ENCODE assay signal across 9 mouse cellular contexts in the genomic region with DNA sequence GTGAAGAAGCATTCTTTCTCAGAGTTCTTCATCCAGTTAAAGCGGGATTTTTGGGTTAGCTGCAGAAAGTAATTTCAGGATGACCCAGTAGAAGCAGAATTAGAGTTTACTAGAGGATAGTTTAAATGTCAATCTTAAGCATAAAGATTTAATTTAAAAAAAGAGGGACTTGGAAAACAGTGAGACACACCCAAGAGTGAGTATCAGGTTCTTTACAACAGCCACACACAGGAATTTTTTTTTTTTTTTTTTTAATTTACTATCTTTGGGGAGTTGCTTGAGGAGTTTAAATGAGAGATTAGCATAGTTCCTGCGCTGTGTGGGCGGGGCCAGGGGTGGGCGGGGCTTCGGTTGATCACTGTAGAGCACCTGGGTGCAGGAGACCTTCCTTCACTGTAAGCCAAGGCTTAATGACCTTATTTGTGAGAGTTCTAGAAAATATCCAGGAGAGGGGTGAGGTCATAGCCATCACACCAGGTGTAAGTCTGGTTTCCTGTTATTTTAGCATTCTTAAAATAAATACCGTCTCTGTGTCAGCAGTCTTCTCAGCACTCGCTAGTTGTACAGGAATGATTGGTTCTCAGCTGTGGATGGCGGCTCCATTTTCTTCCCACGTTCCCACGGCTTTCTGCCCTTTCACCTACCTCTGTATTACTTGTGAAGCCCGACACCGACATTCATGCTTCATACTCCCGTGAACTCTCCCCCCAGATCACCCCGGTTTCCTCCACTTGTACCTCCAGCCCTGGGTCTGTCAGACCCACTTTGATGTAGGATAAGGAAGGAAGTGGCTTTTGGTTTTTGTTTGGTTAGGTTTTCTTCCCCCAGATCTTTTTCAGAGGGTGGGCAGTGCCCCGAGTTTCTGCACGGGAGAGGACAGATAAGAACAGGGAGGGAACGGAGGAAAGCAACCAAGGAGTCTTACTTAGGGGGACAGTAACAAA. TPM values are rescaled to one million over a fixed set of nuclear protein-coding genes. Genes with fewer than 3 reads are reported as not detected.
DNase-seq lines count a peak whose midpoint lies in the region; ATAC-seq lines count a peak whose summit lies in the region.
"Had no signal": no experiment of that assay in that cellular context is flagged by ENCODE, and none has a peak within 500 bp of the region (broad histone marks: within the 10 kb centered on the region; RNA-seq: fewer than 3 reads in every experiment).

No protein-coding gene starts in this region.

- WGBS in forebrain, embryonic 10.5 days = 37% methylated on average over 17 of the region's 17 CpGs
- 44% methylated on average over 17 of the region's 17 CpGs for WGBS in forebrain, embryonic 13.5 days
- 5% methylated on average over 17 of the region's 17 CpGs for WGBS in liver, embryonic 12.5 days (ENCODE audit: insufficient replicate concordance)

- no peak overlapping the region for H3K4me2 ChIP-seq in forebrain, embryonic 13.5 days
- H3K4me2 ChIP-seq in liver, embryonic 12.5 days = peak overlapping the region; percentile 79

- H3K36me3 ChIP-seq in forebrain, embryonic 10.5 days (replicated peaks) = no peaks in the 10 kb centered on the region
- no peaks in the 10 kb centered on the region for H3K36me3 ChIP-seq in forebrain, embryonic 13.5 days (ENCODE audit: poor library complexity, severe bottlenecking)
- no peaks in the 10 kb centered on the region for H3K36me3 ChIP-seq in liver, embryonic 12.5 days

- peaks cover 15% of the 10 kb centered on the region for H3K4me1 ChIP-seq in forebrain, embryonic 10.5 days
- H3K4me1 ChIP-seq in forebrain, embryonic 13.5 days = no peaks in the 10 kb centered on the region
- H3K4me1 ChIP-seq in liver, embryonic 12.5 days = peaks cover 20% of the 10 kb centered on the region

- H3K4me3 ChIP-seq in forebrain, embryonic 10.5 days = 0 out of 2 replicates have a peak overlapping the region, but pooled peaks have one; percentile 5
- H3K4me3 ChIP-seq in forebrain, embryonic 13.5 days = no peak overlapping the region
- peak overlapping the region; percentile 54 for H3K4me3 ChIP-seq in liver, embryonic 12.5 days

- H3K27me3 ChIP-seq in forebrain, embryonic 10.5 days (ENCODE audit: poor library complexity, severe bottlenecking) = peaks cover 8% of the 10 kb centered on the region; the same call in 1 of the 2 replicates
- peaks cover 6% of the 10 kb centered on the region; the same call in 1 of the 2 replicates for H3K27me3 ChIP-seq in forebrain, embryonic 13.5 days
- H3K27me3 ChIP-seq in liver, embryonic 12.5 days (replicated peaks) = 0 out of 2 replicates have a peak, but pooled peaks cover 12% of the 10 kb centered on the region

- DNase-seq in forebrain, embryonic 10.5 days (ENCODE audit: extremely low spot score, low spot score) = no peak
- DNase-seq in spleen, postnatal 36 days (ENCODE audit: low spot score in 2 of 2) = peak; percentile 23 to 27
- DNase-seq in spleen, postnatal 4 days (ENCODE audit: low spot score in 2 of 2) = no peak
- DNase-seq in thymus, postnatal 36 days = peak; percentile 41 to 47
- no peak for DNase-seq in urinary bladder, adult 18-20 months (ENCODE audit: low spot score in 2 of 2)
- DNase-seq in right cerebral cortex, postnatal 36 days (ENCODE audit: low spot score in 2 of 2) = no peak
- DNase-seq: gastrocnemius, postnatal 25 days had no signal

- no peak overlapping the region for H3K27ac ChIP-seq in forebrain, embryonic 10.5 days
- H3K27ac ChIP-seq in forebrain, embryonic 13.5 days = no peak overlapping the region
- H3K27ac ChIP-seq in liver, embryonic 12.5 days = peak overlapping the region; percentile 70

- ATAC-seq in forebrain, embryonic 13.5 days = no peak; the same call in 1 of the 2 replicates
- ATAC-seq in liver, embryonic 12.5 days = peak; percentile 92

- no peaks in the 10 kb centered on the region for H3K9me3 ChIP-seq in forebrain, embryonic 10.5 days
- H3K9me3 ChIP-seq in forebrain, embryonic 13.5 days (replicated peaks) = no peaks in the 10 kb centered on the region
- no peaks in the 10 kb centered on the region for H3K9me3 ChIP-seq in liver, embryonic 12.5 days (replicated peaks)

- no peak overlapping the region for H3K9ac ChIP-seq in forebrain, embryonic 13.5 days
- H3K9ac ChIP-seq in liver, embryonic 12.5 days = peak overlapping the region; percentile 51

RNA-seq across cellular contexts. Expression of a gene that starts 6.6 kb away (rescaled TPM):
- 29.0 and 30.7 TPM in 2 replicates for polyA plus RNA-seq in forebrain, embryonic 10.5 days (2016; fragmentation: Nextera tagmentation; extraction: Ambion mirVana)
- 15.9 and 16.5 TPM in 2 replicates for polyA plus RNA-seq in forebrain, embryonic 13.5 days (2015; fragmentation: Nextera tagmentation; extraction: Ambion mirVana)
- polyA plus RNA-seq in liver, embryonic 12.5 days (2016; fragmentation: Nextera tagmentation; extraction: Ambion mirVana) = 13.2 and 13.8 TPM in 2 replicates

RNA-seq across cellular contexts. Expression of a gene that starts 56.7 kb away (rescaled TPM):
- 25.8 and 27.0 TPM in 2 replicates for polyA plus RNA-seq in forebrain, embryonic 10.5 days (2016; fragmentation: Nextera tagmentation; extraction: Ambion mirVana)
- 30.0 and 30.8 TPM in 2 replicates for polyA plus RNA-seq in forebrain, embryonic 13.5 days (2015; fragmentation: Nextera tagmentation; extraction: Ambion mirVana)
- polyA plus RNA-seq in liver, embryonic 12.5 days (2016; fragmentation: Nextera tagmentation; extraction: Ambion mirVana) = 32.3 and 34.3 TPM in 2 replicates

Comparison
In these comparisons a context has a peak if more than half of its experiments do, and no peak if none do; other contexts are left out.
1. DNase-seq: peak in spleen, postnatal 36 days (2 of 2) and thymus, postnatal 36 days (2 of 2); none in forebrain, embryonic 10.5 days (single experiment), spleen, postnatal 4 days (0 of 2), urinary bladder, adult 18-20 months (0 of 2) and right cerebral cortex, postnatal 36 days (0 of 2).